Mouse (Mus musculus) G1E (cell line): ENCODE data around the gene Gm17662.

Experiments
- CTCF ChIP-seq: IDR thresholded peaks from 2 replicates; pipeline ENCODE4 v1.5.1; 2012; ENCODE audit warnings: low read depth, low read length, inconsistent platforms, mixed read lengths
- GATA1 ChIP-seq: IDR thresholded peaks from 2 replicates; pipeline ENCODE4 v1.6.1; 2012; ENCODE audit warnings: borderline replicate concordance, low read length, inconsistent platforms, mixed read lengths

DNA sequence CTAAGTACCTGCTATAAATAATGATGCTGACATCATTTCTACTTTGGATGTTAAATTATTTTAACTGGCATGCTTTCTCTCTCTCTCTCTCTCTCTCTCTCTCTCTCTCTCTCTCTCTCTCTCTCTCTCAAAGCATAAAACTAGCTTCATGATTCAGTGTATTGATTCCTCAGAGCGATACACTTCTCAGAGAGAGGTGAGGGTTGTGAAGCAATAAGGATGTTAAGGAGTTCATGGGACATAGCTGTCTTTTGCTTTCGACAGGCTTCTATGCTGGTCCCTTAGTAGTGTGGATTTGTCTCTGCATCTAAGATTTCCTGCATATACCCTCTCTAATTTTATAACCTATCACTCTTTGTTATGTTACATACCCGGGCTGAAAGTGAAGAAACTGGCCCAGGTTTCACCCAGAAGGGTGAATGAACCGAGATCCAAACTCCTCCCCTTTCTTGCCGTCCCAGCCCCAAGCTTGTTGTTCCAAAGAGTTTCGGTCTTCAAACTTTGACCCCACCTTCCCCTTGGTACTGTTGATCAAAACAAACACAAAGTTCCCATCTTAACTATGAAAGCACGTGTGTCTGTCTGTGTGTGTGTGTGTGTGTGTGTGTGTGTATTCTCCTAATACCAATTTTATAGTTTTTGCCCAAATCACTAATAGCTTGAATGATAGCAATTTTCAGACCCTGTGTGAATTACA lies 32.6 kb upstream of the Gm17662 start:
- TF ChIP-seq CTCF (no peak), GATA1 (no peak)
